Mouse (Mus musculus): Measurements from ENCODE around the gene Prss36. TPM values are rescaled to one million over a fixed set of nuclear protein-coding genes. Genes with fewer than 3 reads are reported as not detected.
"Not testable (repeated sequence)": the region's sequence is repeated elsewhere in the genome, so short reads cannot be mapped to it uniquely, and the experiment has no call there.

The Prss36 gene
- polyA plus RNA-seq, 1 experiment from 2014 or later: 14.2 TPM

GRCm38 (mm10) chr7:127896384-127896783 is 50.1 kb downstream of the Prss36 start:
- peaks cover 17% of the 10 kb centered on the region for H3K36me3 ChIP-seq (replicated peaks; ENCODE audit: control insufficient read depth, insufficient read depth)
- no peaks in the 10 kb centered on the region for H3K27me3 ChIP-seq (ENCODE audit: control insufficient read depth, insufficient read depth, low read length)
- no peak overlapping the region for H3K9ac ChIP-seq
- no peak overlapping the region for H3K4me2 ChIP-seq (replicated peaks)
- no peak overlapping the region for H3K27ac ChIP-seq
- WGBS: 65% methylated on average over 13 of the region's 13 CpGs
- ATAC-seq (ENCODE audit: low FRiP score): no peak
- H3K4me3 ChIP-seq (replicated peaks; ENCODE audit: low read length): no peak overlapping the region
- DNase-seq (ENCODE audit: low spot score): peak; percentile 53
- H3K9me3 ChIP-seq (ENCODE audit: control insufficient read depth, low read length): no peaks in the 10 kb centered on the region
- H3K4me1 ChIP-seq (replicated peaks; ENCODE audit: control insufficient read depth, insufficient read depth, low read length): peaks cover 9% of the 10 kb centered on the region

- DNase-seq (ENCODE audit: low spot score); H3K27me3 ChIP-seq (ENCODE audit: control insufficient read depth, insufficient read depth, low read length); H3K4me3 ChIP-seq (replicated peaks; ENCODE audit: low read length); H3K9ac ChIP-seq; H3K9me3 ChIP-seq (ENCODE audit: control insufficient read depth, low read length); ATAC-seq (ENCODE audit: low FRiP score); H3K27ac ChIP-seq; H3K4me1 ChIP-seq (replicated peaks; ENCODE audit: control insufficient read depth, insufficient read depth, low read length): not testable (repeated sequence)
- H3K36me3 ChIP-seq (replicated peaks; ENCODE audit: control insufficient read depth, insufficient read depth): peaks cover 21% of the 10 kb centered on the region
- H3K4me2 ChIP-seq (replicated peaks): peak overlapping the region; percentile 57; the same call in 1 of the 2 replicates
- 70% methylated on average over 7 of the region's 7 CpGs for WGBS
Observed at GRCm38 (mm10) chr7:127895891-127896290, 50.6 kb downstream of the Prss36 start.

GRCm38 (mm10) chr7:127895442-127895841 is 51.1 kb downstream of the Prss36 start, which contains the start of the genes Gm21974 and Vkorc1:
TSS of gene Gm21974 (minus strand) at chr7:127895454.
TSS of gene Vkorc1 (minus strand) at chr7:127895617.
- ATAC-seq (ENCODE audit: low FRiP score): peak; percentile 98
- peak; percentile 93 for DNase-seq (ENCODE audit: low spot score)
- Histone ChIP-seq H3K27ac (peak within 1 kb of the TSS; percentile 48), H3K4me3 (replicated peaks; ENCODE audit: low read length) (peak within 1 kb of the TSS; percentile 47), H3K27me3 (ENCODE audit: control insufficient read depth, insufficient read depth, low read length) (no peaks in the 10 kb centered on the region), H3K4me2 (replicated peaks) (peak within 1 kb of the TSS; percentile 57), H3K36me3 (replicated peaks; ENCODE audit: control insufficient read depth, insufficient read depth) (peaks cover 21% of the 10 kb centered on the region), H3K9ac (peak within 1 kb of the TSS; percentile 59), H3K9me3 (ENCODE audit: control insufficient read depth, low read length) (no peaks in the 10 kb centered on the region), H3K4me1 (replicated peaks; ENCODE audit: control insufficient read depth, insufficient read depth, low read length) (peaks cover 9% of the 10 kb centered on the region)
- WGBS: under 1% methylated on average over 26 of the region's 26 CpGs

- DNase-seq (ENCODE audit: low spot score) (no peak), ATAC-seq (ENCODE audit: low FRiP score) (no peak)
- Histone ChIP-seq H3K36me3 (replicated peaks; ENCODE audit: control insufficient read depth, insufficient read depth) (peaks cover 29% of the 10 kb centered on the region), H3K4me1 (replicated peaks; ENCODE audit: control insufficient read depth, insufficient read depth, low read length) (peaks cover 9% of the 10 kb centered on the region), H3K4me3 (replicated peaks; ENCODE audit: low read length) (peak overlapping the region; percentile 47; the same call in 1 of the 2 replicates), H3K9ac (peak overlapping the region; percentile 59; the same call in 1 of the 2 replicates), H3K4me2 (replicated peaks) (peak overlapping the region; percentile 57), H3K9me3 (ENCODE audit: control insufficient read depth, low read length) (no peaks in the 10 kb centered on the region), H3K27me3 (ENCODE audit: control insufficient read depth, insufficient read depth, low read length) (no peaks in the 10 kb centered on the region), H3K27ac (no peak overlapping the region)
- 93% methylated on average over 5 of the region's 5 CpGs for WGBS
Observed at GRCm38 (mm10) chr7:127894480-127894879, 52.0 kb downstream of the Prss36 start.

GRCm38 (mm10) chr7:127890798-127891197 is 55.7 kb downstream of the Prss36 start, which contains the start of gene Prss53:
TSS of gene Prss53 (minus strand) at chr7:127890970.
- Histone ChIP-seq H3K4me1 (replicated peaks; ENCODE audit: control insufficient read depth, insufficient read depth, low read length) (peaks cover 9% of the 10 kb centered on the region), H3K27me3 (ENCODE audit: control insufficient read depth, insufficient read depth, low read length) (no peaks in the 10 kb centered on the region), H3K27ac (no peak within 1 kb of the TSS), H3K36me3 (replicated peaks; ENCODE audit: control insufficient read depth, insufficient read depth) (peaks cover 66% of the 10 kb centered on the region), H3K9me3 (ENCODE audit: control insufficient read depth, low read length) (no peaks in the 10 kb centered on the region), H3K4me3 (replicated peaks; ENCODE audit: low read length) (no peak within 1 kb of the TSS), H3K4me2 (replicated peaks) (no peak within 1 kb of the TSS), H3K9ac (no peak within 1 kb of the TSS)
- 30% methylated on average over 4 of the region's 4 CpGs for WGBS
- no peak for ATAC-seq (ENCODE audit: low FRiP score)
- DNase-seq (ENCODE audit: low spot score): no peak

- Histone ChIP-seq H3K27ac (no peak overlapping the region), H3K4me3 (replicated peaks; ENCODE audit: low read length) (no peak overlapping the region), H3K36me3 (replicated peaks; ENCODE audit: control insufficient read depth, insufficient read depth) (peaks cover 85% of the 10 kb centered on the region), H3K9me3 (ENCODE audit: control insufficient read depth, low read length) (no peaks in the 10 kb centered on the region), H3K27me3 (ENCODE audit: control insufficient read depth, insufficient read depth, low read length) (no peaks in the 10 kb centered on the region), H3K4me1 (replicated peaks; ENCODE audit: control insufficient read depth, insufficient read depth, low read length) (peaks cover 5% of the 10 kb centered on the region; the same call in 1 of the 2 replicates), H3K9ac (no peak overlapping the region; the same call in 1 of the 2 replicates), H3K4me2 (replicated peaks) (no peak overlapping the region)
- WGBS: 71% methylated on average over 3 of the region's 3 CpGs
- DNase-seq (ENCODE audit: low spot score) (no peak), ATAC-seq (ENCODE audit: low FRiP score) (no peak)
Observed at GRCm38 (mm10) chr7:127888821-127889220, 57.7 kb downstream of the Prss36 start.

- no peaks in the 10 kb centered on the region for H3K9me3 ChIP-seq (ENCODE audit: control insufficient read depth, low read length)
- 82% methylated on average over 3 of the region's 3 CpGs for WGBS
- H3K4me1 ChIP-seq (replicated peaks; ENCODE audit: control insufficient read depth, insufficient read depth, low read length): peaks cover 6% of the 10 kb centered on the region; the same call in 1 of the 2 replicates
- H3K4me2 ChIP-seq (replicated peaks): no peak overlapping the region
- H3K27ac ChIP-seq: no peak overlapping the region
- no peak overlapping the region for H3K9ac ChIP-seq
- DNase-seq (ENCODE audit: low spot score) (no peak), ATAC-seq (ENCODE audit: low FRiP score) (no peak)
- peaks cover 86% of the 10 kb centered on the region for H3K36me3 ChIP-seq (replicated peaks; ENCODE audit: control insufficient read depth, insufficient read depth)
- H3K27me3 ChIP-seq (ENCODE audit: control insufficient read depth, insufficient read depth, low read length): no peaks in the 10 kb centered on the region
- no peak overlapping the region for H3K4me3 ChIP-seq (replicated peaks; ENCODE audit: low read length)
Observed at GRCm38 (mm10) chr7:127887781-127888180, 58.7 kb downstream of the Prss36 start.

- no peak for DNase-seq (ENCODE audit: low spot score)
- no peak for ATAC-seq (ENCODE audit: low FRiP score)
- H3K36me3 ChIP-seq (replicated peaks; ENCODE audit: control insufficient read depth, insufficient read depth): peaks cover 86% of the 10 kb centered on the region
- 83% methylated on average over 8 of the region's 8 CpGs for WGBS
- H3K4me2 ChIP-seq (replicated peaks): no peak overlapping the region
- H3K4me1 ChIP-seq (replicated peaks; ENCODE audit: control insufficient read depth, insufficient read depth, low read length): peaks cover 6% of the 10 kb centered on the region; the same call in 1 of the 2 replicates
- H3K9me3 ChIP-seq (ENCODE audit: control insufficient read depth, low read length): no peaks in the 10 kb centered on the region
- no peak overlapping the region for H3K4me3 ChIP-seq (replicated peaks; ENCODE audit: low read length)
- H3K27ac ChIP-seq: no peak overlapping the region
- H3K9ac ChIP-seq: no peak overlapping the region
- H3K27me3 ChIP-seq (ENCODE audit: control insufficient read depth, insufficient read depth, low read length): no peaks in the 10 kb centered on the region
Observed at GRCm38 (mm10) chr7:127887191-127887590, 59.3 kb downstream of the Prss36 start.

GRCm38 (mm10) chr7:127886551-127886950 is 60.0 kb downstream of the Prss36 start:
- H3K27ac ChIP-seq: no peak overlapping the region

More at GRCm38 (mm10) chr7:127886551-127886950, 60.0 kb downstream of the Prss36 start:
- H3K4me3 ChIP-seq (replicated peaks; ENCODE audit: low read length): no peak overlapping the region
- ATAC-seq (ENCODE audit: low FRiP score) (no peak), DNase-seq (ENCODE audit: low spot score) (no peak)
- peaks cover 92% of the 10 kb centered on the region for H3K36me3 ChIP-seq (replicated peaks; ENCODE audit: control insufficient read depth, insufficient read depth)
- WGBS: 94% methylated on average over 6 of the region's 6 CpGs
- H3K4me1 ChIP-seq (replicated peaks; ENCODE audit: control insufficient read depth, insufficient read depth, low read length): peaks cover 6% of the 10 kb centered on the region; the same call in 1 of the 2 replicates
- H3K27me3 ChIP-seq (ENCODE audit: control insufficient read depth, insufficient read depth, low read length): no peaks in the 10 kb centered on the region
- H3K4me2 ChIP-seq (replicated peaks): no peak overlapping the region
- no peaks in the 10 kb centered on the region for H3K9me3 ChIP-seq (ENCODE audit: control insufficient read depth, low read length)
- H3K9ac ChIP-seq: no peak overlapping the region
